Mouse (Mus musculus) limb, embryonic 11.5 days (tissue): ENCODE measurements around the gene Fbxw11. TPM values are rescaled to one million over a fixed set of nuclear protein-coding genes. Genes with fewer than 3 reads are reported as not detected.
A peak's percentile ranks its signal among the peaks of the same experiment; 100 is the strongest.

ENCODE experiments used
- ATAC-seq: fragments of 200-750 bp; cut with Nextera tagmentation; 2 replicates; pipeline ENCODE4 v1.8.0; 2017; ENCODE audit warnings: low read depth; ENCODE audit not compliant: insufficient number of reproducible peaks, low FRiP score, low TSS enrichment
- DNase-seq: peaks from one replicate; pipeline ENCODE4 v3.0.0-alpha.2; 2015; ENCODE audit warnings: low spot score
- H3K27ac ChIP-seq: fragments of 300-500 bp; sonication (generic); replicated peaks from 2 replicates; pipeline ENCODE4 v1.5.1; 2014; ENCODE audit warnings: low read depth, mild to moderate bottlenecking, low read length
- H3K27me3 ChIP-seq: fragments of 300-500 bp; sonication (generic); 2 replicates; pipeline ENCODE4 v1.6.1; 2014; ENCODE audit warnings: mild to moderate bottlenecking, low read length, mixed read lengths; ENCODE audit not compliant: control insufficient read depth, insufficient read depth
- H3K36me3 ChIP-seq: fragments of 300-500 bp; sonication (generic); 2 replicates; pipeline ENCODE4 v1.6.1; 2014; ENCODE audit warnings: mild to moderate bottlenecking, low read length, moderate library complexity, mixed read lengths; ENCODE audit not compliant: control insufficient read depth, insufficient read depth
- H3K4me1 ChIP-seq: fragments of 300-500 bp; sonication (generic); 2 replicates; pipeline ENCODE4 v1.6.1; 2014; ENCODE audit warnings: low read length, mixed read lengths; ENCODE audit not compliant: control insufficient read depth, insufficient read depth
- H3K4me2 ChIP-seq: fragments of 300-500 bp; sonication (generic); 2 replicates; pipeline ENCODE4 v1.6.1; 2014; ENCODE audit warnings: low read depth, mild to moderate bottlenecking, moderate library complexity; ENCODE audit not compliant: severe bottlenecking
- H3K4me3 ChIP-seq: fragments of 300-500 bp; sonication (generic); 2 replicates; pipeline ENCODE4 v1.5.1; 2014; ENCODE audit warnings: low read depth, low read length
- H3K9ac ChIP-seq: fragments of 300-500 bp; sonication (generic); 2 replicates; pipeline ENCODE4 v1.6.1; 2014; ENCODE audit warnings: mild to moderate bottlenecking, low read length
- H3K9me3 ChIP-seq: fragments of 300-500 bp; sonication (generic); 2 replicates; pipeline ENCODE4 v1.6.1; 2016; ENCODE audit warnings: low read length; ENCODE audit not compliant: control insufficient read depth
- whole genome bisulfite sequencing: fragments of 180-500 bp; shearing (Covaris S2); extraction: QIAGEN DNeasy Blood & Tissue Kit; methylation state at CpG from one replicate; pipeline ENCODE4 v1.1.7; 2014; 5-methylcytosine and 5-hydroxymethylcytosine counted together
- polyA plus RNA-seq: library from polyadenylated mRNA; unstranded; fragments of >200 nt; fragmentation: Nextera tagmentation; extraction: Ambion mirVana; gene quantifications from 2 replicates; pipeline ENCODE4 v1.2.1, GENCODE M21; 2014

Fbxw11 gene
- 89.4 and 92.6 TPM in 2 replicates for polyA plus RNA-seq

DNA sequence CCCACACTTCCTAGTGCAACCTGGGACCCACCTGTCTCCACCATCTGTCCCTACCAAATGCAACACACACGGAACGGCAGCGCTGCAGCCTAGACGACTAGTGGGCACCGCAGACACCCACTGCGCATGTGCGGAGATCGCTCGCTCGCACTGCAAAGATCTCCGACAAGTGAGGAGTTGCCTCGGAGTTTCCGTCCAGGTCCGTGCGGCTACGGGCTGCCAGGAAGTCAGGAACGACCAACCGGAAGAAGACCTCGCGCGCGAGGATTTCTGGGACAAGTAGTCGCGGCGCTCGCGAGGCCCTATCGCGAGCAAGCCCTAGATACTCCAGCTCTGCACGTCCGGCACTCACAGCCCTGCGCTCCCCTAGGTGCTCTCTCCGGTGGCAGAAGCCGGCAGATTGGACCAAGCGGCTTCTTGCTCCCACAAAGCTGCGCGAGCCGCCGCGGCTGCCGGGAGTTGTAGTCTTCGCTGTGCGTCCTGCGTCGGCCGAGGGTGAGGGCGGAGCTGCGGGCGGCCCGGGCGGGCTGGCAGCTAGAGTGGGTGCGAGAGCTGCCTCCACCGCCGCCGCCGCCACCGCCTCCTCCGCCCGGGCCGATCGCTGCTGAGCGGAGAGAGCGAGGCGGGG lies at the start of gene Fbxw11:
TSS of gene Fbxw11 (plus strand) at position 476 of the 628 bp plus-strand sequence.
- Histone ChIP-seq H3K27me3 (no peaks in the 10 kb centered on the region), H3K9me3 (no peaks in the 10 kb centered on the region), H3K4me1 (peaks cover 9% of the 10 kb centered on the region), H3K9ac (peak within 1 kb of the TSS; percentile 98), H3K4me3 (peak within 1 kb of the TSS; percentile 96), H3K4me2 (peak within 1 kb of the TSS; percentile 79), H3K36me3 (no peaks in the 10 kb centered on the region), H3K27ac (peak within 1 kb of the TSS; percentile 96)
- ATAC-seq = peak; percentile 93
- DNase-seq = peak; percentile 97
- under 1% methylated on average over 57 of the region's 64 CpGs for WGBS

DNA sequence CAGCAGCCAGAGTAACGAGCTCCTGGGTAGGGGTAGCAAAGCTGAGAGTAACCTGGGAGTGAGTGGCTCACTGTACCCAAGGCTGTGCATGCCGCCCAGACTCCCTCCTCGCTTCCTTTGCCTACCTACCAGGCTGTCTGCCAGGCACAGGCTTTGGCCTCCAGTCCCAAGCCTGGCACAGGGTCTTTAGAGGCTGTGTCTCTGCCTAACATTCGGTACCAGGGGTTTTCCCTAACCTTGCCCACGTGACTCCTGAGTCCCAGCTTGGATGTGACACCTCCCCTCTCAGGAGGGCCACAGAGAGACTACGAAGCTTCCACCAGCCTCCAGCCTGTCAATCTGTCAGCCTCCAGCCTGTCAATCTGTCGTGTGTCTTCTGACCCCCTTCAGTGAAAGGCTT lies 49.4 kb upstream of the Fbxw11 start:
- no peak for ATAC-seq

DNA sequence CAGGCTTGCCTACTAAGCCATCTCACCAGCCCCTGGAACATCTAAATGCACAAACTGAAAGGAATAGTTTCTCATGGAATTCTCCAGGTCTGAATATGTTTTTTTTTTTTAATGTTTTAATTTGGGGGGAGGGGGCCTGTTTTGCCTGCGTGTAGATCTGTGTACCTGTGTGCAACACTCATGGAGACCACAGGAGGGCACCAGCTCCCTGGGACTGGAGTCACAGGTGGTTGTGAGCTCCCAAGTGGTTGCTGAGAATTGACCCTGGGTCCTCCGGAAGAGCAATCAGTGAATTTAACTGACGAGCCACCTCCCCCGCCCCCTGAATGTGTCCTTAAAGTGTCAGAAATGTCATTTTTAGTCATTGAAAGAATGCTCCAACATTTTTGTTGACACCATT lies 48.4 kb upstream of the Fbxw11 start:
- H3K27ac ChIP-seq = no peak overlapping the region
- H3K9me3 ChIP-seq = no peaks in the 10 kb centered on the region
- no peak overlapping the region for H3K9ac ChIP-seq
- DNase-seq (no peak), ATAC-seq (no peak)
- H3K4me2 ChIP-seq = no peak overlapping the region
- 91% methylated on average over 4 of the region's 4 CpGs for WGBS
- no peak overlapping the region for H3K4me3 ChIP-seq
- no peaks in the 10 kb centered on the region for H3K27me3 ChIP-seq
- 0 out of 2 replicates have a peak, but pooled peaks cover 2% of the 10 kb centered on the region for H3K4me1 ChIP-seq
- H3K36me3 ChIP-seq = no peaks in the 10 kb centered on the region

More for the DNA sequence above, 49.4 kb upstream of the Fbxw11 start:
- no peak overlapping the region for H3K9ac ChIP-seq
- no peak overlapping the region for H3K4me2 ChIP-seq
- H3K4me3 ChIP-seq = no peak overlapping the region
- H3K27me3 ChIP-seq = no peaks in the 10 kb centered on the region
- no peak overlapping the region for H3K27ac ChIP-seq
- H3K36me3 ChIP-seq = no peaks in the 10 kb centered on the region
- 0 out of 2 replicates have a peak, but pooled peaks cover 3% of the 10 kb centered on the region for H3K4me1 ChIP-seq
- no peak for DNase-seq
- 81% methylated on average over 7 of the region's 7 CpGs for WGBS
- H3K9me3 ChIP-seq = no peaks in the 10 kb centered on the region

DNA sequence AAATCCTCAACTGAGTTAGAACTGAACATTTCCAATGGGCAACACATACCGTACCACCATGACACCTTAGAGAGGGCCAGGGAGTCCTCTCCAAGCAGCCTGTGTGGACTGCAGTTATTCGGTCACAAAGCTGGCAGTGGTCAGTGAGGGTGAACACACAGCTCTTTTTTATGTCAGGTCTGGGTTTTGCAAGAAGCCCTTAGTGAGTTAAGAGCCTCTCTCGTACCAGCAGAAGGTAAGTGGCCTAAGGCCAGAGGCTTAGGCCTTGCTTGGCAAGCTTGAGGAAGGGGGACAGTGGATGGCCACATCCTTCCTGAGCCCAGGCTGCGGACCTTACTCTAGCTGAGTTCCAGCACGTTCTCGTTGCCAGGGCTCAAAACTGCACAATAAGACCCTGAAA lies 42.2 kb upstream of the Fbxw11 start:
- Histone ChIP-seq H3K9ac (no peak overlapping the region), H3K27me3 (no peaks in the 10 kb centered on the region), H3K9me3 (no peaks in the 10 kb centered on the region), H3K36me3 (no peaks in the 10 kb centered on the region), H3K4me3 (no peak overlapping the region), H3K4me1 (peaks cover 4% of the 10 kb centered on the region; the same call in 1 of the 2 replicates), H3K4me2 (no peak overlapping the region), H3K27ac (no peak overlapping the region)
- ATAC-seq (no peak), DNase-seq (no peak)
- 95% methylated on average over 6 of the region's 6 CpGs for WGBS

DNA sequence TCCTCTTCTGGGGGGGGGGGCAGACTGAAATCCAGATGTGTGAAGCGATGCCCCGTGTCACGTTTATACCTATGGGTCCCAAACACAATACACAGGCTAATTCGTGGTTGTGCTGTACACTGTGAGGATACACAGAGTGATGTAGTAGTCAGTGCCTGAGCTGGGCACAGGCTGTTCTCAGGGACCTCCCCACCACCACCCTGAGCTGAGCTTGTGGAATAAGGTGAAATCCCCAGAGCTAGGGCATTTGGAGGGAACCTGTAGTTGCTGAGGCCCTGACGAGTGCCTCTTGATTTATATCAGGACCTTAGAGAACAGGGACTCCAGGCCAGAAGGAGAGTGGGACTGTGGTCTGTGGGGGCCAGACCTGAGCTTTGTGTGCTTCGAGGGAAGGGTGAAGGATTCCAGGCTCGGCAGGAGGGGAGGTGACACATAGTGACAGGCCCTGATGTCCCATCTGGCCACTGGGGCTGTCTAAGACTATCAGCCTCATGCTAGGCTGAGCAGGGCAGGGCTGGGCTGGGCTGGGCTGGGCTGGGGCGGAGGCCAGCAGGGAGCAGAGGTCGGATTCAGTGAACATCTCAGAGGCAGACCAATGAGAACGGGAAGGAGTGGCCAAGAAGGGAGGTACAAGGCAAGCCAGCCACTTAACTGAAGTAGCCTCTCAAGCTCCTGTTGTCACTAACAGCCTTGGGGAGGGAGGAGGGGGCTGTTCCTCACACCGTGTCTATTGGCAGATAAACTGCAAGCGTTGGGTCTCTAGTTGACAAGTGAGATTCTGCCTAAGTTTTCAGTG lies 40.8 kb upstream of the Fbxw11 start:
- Histone ChIP-seq H3K27ac (no peak overlapping the region), H3K36me3 (no peaks in the 10 kb centered on the region), H3K4me3 (no peak overlapping the region), H3K9ac (no peak overlapping the region), H3K9me3 (no peaks in the 10 kb centered on the region), H3K4me2 (no peak overlapping the region), H3K4me1 (peaks cover 4% of the 10 kb centered on the region; the same call in 1 of the 2 replicates), H3K27me3 (no peaks in the 10 kb centered on the region)
- WGBS = 31% methylated on average over 12 of the region's 12 CpGs
- DNase-seq = no peak
- ATAC-seq = no peak

DNA sequence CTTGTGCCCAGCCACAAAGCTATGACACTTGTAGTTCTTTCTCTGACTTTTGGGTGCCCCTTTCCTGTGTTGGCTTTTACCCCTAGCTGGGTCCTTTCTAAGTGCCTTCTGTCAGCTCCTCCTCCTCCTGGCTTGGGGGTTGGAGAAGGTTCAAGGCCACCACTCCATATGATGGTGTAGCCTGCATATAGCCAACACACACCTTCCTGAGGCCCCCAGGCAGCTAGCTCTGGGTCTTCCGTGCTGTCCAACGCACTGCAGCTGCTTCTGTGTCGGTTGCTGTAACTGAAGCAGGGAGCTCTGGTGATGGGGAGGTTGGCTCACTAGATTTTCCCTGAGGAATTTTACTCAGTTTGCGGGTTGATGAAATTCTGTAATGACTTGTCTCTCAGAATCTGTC lies 37.9 kb upstream of the Fbxw11 start:
- H3K4me1 ChIP-seq = peaks cover 4% of the 10 kb centered on the region; the same call in 1 of the 2 replicates
- DNase-seq = no peak
- WGBS = 69% methylated on average over 4 of the region's 4 CpGs
- H3K4me3 ChIP-seq = no peak overlapping the region
- no peaks in the 10 kb centered on the region for H3K27me3 ChIP-seq
- no peak for ATAC-seq
- H3K9me3 ChIP-seq = no peaks in the 10 kb centered on the region
- no peak overlapping the region for H3K9ac ChIP-seq
- H3K27ac ChIP-seq = no peak overlapping the region
- H3K4me2 ChIP-seq = no peak overlapping the region
- no peaks in the 10 kb centered on the region for H3K36me3 ChIP-seq

DNA sequence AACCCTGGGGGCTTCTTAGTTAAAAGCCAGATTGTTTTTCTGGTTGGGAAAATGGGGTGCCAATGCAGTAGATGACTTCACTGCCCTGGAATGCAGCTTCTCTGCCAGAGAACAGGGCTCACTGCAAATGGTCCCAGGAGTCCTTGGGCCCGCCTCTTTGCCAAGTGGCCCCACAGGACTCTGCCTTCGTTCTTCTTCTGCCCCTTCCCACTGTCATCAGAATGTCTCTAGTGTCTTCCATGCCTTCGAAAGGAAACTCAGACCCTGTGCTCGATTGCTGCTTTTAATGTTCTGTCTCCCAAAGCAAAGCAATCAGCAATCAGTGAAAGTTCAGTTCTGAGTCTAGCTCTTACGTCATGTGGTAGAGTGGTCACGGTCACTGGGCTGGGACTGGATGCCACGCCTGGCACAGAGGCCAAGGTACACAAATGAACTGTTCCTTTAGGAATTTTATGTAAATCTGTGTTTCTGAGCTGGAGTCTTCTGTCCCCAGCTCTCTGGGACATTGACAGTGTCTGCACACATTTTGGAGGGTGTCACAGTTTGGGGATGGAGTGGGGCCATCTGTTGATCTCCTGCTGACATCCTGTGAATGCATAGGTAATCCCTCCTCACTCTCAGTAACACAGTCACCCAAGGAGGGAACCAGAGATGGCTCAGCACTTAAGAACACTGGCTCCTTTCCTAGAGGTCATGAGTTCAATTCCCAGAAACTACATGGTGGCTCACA lies 37.2 kb upstream of the Fbxw11 start:
- Histone ChIP-seq H3K9me3 (no peaks in the 10 kb centered on the region), H3K36me3 (no peaks in the 10 kb centered on the region), H3K27me3 (no peaks in the 10 kb centered on the region), H3K4me2 (no peak overlapping the region), H3K4me1 (peaks cover 4% of the 10 kb centered on the region; the same call in 1 of the 2 replicates), H3K4me3 (no peak overlapping the region), H3K27ac (no peak overlapping the region), H3K9ac (no peak overlapping the region)
- 53% methylated on average over 7 of the region's 7 CpGs for WGBS
- ATAC-seq = no peak
- no peak for DNase-seq

DNA sequence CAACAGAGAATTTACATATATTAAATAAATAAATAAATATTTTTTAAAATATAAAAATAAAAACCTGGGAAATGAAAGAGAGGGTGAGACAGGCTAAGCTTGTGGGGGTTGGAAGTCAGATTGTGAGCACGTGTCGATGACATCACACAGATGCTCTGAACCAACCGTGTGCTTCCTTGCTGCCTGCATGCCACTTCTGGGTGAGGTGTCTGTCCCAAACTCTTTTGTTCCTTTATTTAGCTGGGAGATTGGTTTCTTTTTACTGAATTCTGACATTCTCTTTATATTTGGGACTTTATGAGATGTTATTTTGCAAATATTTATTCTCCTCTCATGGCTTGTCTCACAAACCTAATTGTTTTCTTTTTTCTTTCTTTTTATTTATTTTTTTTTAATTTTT lies 36.6 kb upstream of the Fbxw11 start:
- H3K4me2 ChIP-seq = no peak overlapping the region
- 75% methylated on average over 3 of the region's 3 CpGs for WGBS
- H3K9me3 ChIP-seq = no peaks in the 10 kb centered on the region
- DNase-seq (no peak), ATAC-seq (no peak)
- H3K4me3 ChIP-seq = no peak overlapping the region
- no peak overlapping the region for H3K9ac ChIP-seq
- H3K27ac ChIP-seq = no peak overlapping the region
- peaks cover 4% of the 10 kb centered on the region; the same call in 1 of the 2 replicates for H3K4me1 ChIP-seq
- no peaks in the 10 kb centered on the region for H3K27me3 ChIP-seq
- H3K36me3 ChIP-seq = no peaks in the 10 kb centered on the region
